Mouse (Mus musculus) urinary bladder, adult 18-20 months (tissue): ENCODE results near the gene Npas3.

Experiments
- DNase-seq, 2 experiments: peaks; one replicate each; pipeline ENCODE4 v3.0.0; 2022; ENCODE audit warnings: low spot score in 2 of 2, mixed read lengths in 2 of 2

Npas3 gene

GRCm38 (mm10) chr12:53864436-53865136 lies 616.1 kb downstream of the Npas3 start:
- DNase-seq: no peak

- DNase-seq: no peak
Observed at GRCm38 (mm10) chr12:53865691-53866090, 617.2 kb downstream of the Npas3 start.

GRCm38 (mm10) chr12:53869981-53870380 lies 621.5 kb downstream of the Npas3 start:
- no peak for DNase-seq

GRCm38 (mm10) chr12:53875226-53875625 lies 626.7 kb downstream of the Npas3 start:
- DNase-seq: no peak

GRCm38 (mm10) chr12:53876693-53877092 lies 628.2 kb downstream of the Npas3 start:
- no peak for DNase-seq

GRCm38 (mm10) chr12:53881684-53882083 lies 633.2 kb downstream of the Npas3 start:
- DNase-seq: no peak

GRCm38 (mm10) chr12:53882863-53883262 lies 634.4 kb downstream of the Npas3 start:
- DNase-seq: no peak

- DNase-seq: no peak
Observed at GRCm38 (mm10) chr12:53888624-53889023, 640.1 kb downstream of the Npas3 start.

- no peak for DNase-seq
Observed at GRCm38 (mm10) chr12:53895909-53896308, 647.4 kb downstream of the Npas3 start.

- no peak for DNase-seq
Observed at GRCm38 (mm10) chr12:53908761-53909160, 660.3 kb downstream of the Npas3 start.

- DNase-seq: no peak
Observed at GRCm38 (mm10) chr12:53910192-53910591, 661.7 kb downstream of the Npas3 start.

GRCm38 (mm10) chr12:53922153-53922552 lies 673.7 kb downstream of the Npas3 start:
- DNase-seq: no peak

GRCm38 (mm10) chr12:53948826-53949225 lies 700.3 kb downstream of the Npas3 start:
- DNase-seq: no peak

GRCm38 (mm10) chr12:53962004-53962403 lies 713.5 kb downstream of the Npas3 start:
- DNase-seq: no peak

GRCm38 (mm10) chr12:53963534-53963933 lies 715.1 kb downstream of the Npas3 start:
- DNase-seq: no peak

GRCm38 (mm10) chr12:53969378-53970174 lies 721.1 kb downstream of the Npas3 start:
- DNase-seq: no peak

- DNase-seq: no peak
Observed at GRCm38 (mm10) chr12:53970721-53971120, 722.2 kb downstream of the Npas3 start.

- DNase-seq: no peak
Observed at GRCm38 (mm10) chr12:53973414-53973813, 724.9 kb downstream of the Npas3 start.

GRCm38 (mm10) chr12:53981575-53982507 lies 733.4 kb downstream of the Npas3 start:
- DNase-seq: no peak

- no peak for DNase-seq
Observed at GRCm38 (mm10) chr12:53983946-53984345, 735.5 kb downstream of the Npas3 start.

GRCm38 (mm10) chr12:53985851-53986842 lies 737.7 kb downstream of the Npas3 start:
- no peak for DNase-seq
